Mouse (Mus musculus): Measurements from ENCODE around the gene Tbc1d14.

DNA sequence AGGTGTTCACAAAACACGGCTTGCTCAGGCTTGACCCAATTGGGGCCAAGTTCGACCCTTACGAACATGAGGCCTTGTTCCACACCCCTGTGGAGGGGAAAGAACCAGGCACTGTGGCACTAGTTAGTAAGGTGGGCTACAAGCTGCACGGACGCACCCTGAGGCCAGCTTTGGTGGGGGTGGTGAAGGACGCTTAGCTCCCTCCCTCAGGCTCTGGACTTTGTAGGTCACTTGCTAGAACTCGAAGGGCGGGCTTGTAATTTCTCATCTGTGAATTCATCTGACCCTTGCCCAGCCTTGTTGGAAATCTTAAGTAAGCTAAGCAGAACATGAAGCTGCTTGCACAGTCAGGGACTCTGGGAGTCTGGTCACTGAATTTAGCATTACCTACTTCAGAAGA, 121.9 kb downstream of the Tbc1d14 start:
- TF ChIP-seq POLR2A (IDR thresholded peaks at IDR 0.05; ENCODE audit: borderline replicate concordance, control insufficient read depth, low read depth, low read length) (no peak), CTCF (IDR thresholded peaks at IDR 0.05; ENCODE audit: control insufficient read depth, insufficient read depth, low read length) (no peak)

Measured in bone marrow, adult 2 months (tissue).